Mouse (Mus musculus) thymus, adult 18-20 months (tissue): ENCODE data around the gene Golm1.
"Not testable (repeated sequence)": the region's sequence is repeated elsewhere in the genome, so short reads cannot be mapped to it uniquely, and the experiment has no call there.

ENCODE experiments used
- DNase-seq, 2 experiments: peaks; one replicate each; pipeline ENCODE4 v3.0.0; 2022; ENCODE audit warnings: mixed read lengths in 2 of 2

The Golm1 gene

GRCm38 (mm10) chr13:59642818-59643217 lies 32.8 kb downstream of the Golm1 start:
- no peak for DNase-seq

DNA sequence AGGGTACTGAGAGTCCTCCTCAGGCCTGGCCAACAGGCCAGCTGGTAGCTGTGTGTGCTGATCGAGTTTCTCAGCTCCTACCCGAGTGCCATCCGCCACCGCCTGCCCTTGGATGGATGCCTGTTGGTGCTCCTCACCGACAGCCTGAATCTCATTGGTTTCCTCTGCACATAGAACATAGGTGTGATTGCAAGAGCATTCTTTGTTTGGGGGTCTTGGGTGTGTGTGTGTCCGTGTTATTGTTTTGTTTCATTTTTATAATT lies 35.5 kb downstream of the Golm1 start:
- DNase-seq: no peak

DNA sequence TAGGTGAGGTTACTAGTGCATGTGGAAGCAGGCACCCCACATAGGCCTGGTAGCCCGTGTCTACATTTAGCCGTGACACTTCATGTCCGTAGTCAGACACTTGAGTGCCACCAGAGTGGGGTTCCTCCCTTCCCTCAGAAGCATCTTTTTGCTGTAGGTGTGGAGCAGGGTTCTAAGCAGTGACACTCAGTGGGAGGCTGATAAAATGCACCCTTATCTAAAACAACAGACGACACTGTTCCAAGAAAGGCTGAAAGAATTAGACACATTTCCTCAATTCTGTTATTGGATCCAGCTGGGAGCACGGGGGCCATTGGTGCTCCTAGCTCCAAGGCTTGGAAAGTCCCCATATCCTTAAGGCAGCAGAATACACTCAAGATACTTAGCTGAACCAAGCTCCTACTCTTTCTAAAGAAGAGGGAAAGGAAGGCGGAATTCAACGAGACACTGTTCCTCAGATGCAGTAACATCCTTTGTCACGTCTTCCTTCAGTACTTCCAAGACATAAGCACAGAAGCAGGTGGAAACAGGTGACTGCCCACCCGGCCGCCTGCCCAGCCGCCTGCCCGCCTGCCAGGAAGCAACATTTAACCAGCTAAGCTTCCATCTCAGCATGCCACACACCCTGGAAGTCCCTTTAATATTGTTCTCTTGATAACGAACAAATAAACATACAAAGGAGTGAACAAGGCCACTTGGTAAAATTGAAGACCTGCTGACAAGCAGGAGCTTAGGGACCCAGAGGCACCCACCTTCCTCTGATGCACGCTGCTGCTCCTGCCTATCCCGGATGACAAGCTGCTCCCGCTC lies 36.0 kb downstream of the Golm1 start:
- no peak for DNase-seq

DNA sequence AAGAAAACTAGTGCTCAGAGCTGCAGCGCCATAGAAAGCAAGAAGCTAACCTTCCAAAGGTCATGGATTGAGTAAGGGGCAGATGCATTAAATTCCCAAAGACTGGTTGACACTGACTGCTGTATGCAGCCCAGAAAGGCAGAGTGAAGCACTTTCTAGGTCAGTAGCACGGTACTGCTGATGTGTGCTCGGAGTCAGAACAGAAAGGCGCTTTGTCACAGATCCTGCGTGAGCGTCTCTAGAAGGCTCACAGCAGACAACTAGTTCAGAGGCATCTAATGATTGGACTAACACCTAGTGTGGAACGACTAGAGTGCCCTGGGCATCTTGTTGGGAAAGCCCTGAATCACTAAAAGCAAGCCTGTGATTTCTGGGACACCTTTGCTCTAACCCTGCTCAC lies 37.8 kb downstream of the Golm1 start:
- no peak for DNase-seq

DNA sequence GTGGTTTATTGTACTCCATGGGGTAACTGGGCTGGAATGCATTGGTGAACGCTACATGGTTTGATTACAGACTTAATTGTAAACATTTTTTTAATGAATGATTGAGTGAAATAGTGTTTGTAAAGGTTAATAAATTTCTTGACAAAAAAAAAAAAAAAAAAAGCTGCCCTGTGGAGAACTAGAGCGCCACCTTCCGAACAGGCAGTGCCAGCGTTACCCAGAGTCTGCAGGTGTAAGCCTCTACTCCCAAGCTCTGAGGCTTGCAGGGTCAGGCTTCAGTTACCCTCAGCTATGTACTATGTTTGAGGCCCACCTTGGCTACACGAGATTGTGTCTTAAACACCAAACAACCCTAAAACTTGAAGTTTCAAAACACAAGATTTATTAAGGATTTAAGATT lies 41.0 kb downstream of the Golm1 start:
- no peak for DNase-seq

DNA sequence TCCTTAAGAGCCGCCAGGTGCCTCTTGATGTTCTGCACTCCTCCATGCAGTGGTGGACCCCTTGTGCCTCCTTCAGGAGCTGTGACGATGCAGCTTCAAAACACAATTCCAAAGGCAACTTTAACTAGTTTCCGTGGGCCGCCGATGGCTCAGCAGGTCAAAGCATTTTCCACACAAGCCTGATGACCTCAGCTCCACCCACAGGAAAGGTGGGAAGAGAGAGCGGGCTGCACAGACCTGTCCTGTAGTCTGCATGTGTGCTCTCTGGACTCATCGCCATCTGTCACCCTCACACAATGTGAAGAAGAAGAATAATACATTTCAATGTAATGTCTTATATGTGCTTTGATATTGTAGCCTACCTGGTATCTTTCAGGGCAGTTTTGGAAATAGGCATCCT lies 48.9 kb downstream of the Golm1 start:
- no peak for DNase-seq

DNA sequence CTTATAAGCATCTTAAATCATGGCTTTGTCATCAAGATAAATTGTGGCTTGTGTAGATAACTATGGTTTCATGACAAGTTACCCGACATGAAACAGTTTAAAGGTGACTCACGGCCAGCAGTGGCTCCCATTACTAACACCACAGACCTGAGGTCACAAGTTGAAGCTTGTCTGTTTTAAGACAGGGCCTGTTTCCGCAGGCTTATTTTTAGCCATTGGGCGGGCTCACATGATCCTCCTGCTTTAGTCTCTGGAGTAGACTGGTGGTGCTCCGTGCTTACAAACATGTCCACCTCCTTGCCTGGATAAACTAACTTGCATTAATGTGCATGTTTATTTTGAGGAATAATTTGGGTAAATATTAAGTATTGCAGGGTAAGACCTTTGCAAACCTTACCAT lies 50.7 kb downstream of the Golm1 start:
- no peak for DNase-seq

- no peak for DNase-seq
Observed at GRCm38 (mm10) chr13:59624389-59624788, 51.2 kb downstream of the Golm1 start.

- no peak for DNase-seq
Observed at GRCm38 (mm10) chr13:59621643-59622489, 53.7 kb downstream of the Golm1 start.

DNA sequence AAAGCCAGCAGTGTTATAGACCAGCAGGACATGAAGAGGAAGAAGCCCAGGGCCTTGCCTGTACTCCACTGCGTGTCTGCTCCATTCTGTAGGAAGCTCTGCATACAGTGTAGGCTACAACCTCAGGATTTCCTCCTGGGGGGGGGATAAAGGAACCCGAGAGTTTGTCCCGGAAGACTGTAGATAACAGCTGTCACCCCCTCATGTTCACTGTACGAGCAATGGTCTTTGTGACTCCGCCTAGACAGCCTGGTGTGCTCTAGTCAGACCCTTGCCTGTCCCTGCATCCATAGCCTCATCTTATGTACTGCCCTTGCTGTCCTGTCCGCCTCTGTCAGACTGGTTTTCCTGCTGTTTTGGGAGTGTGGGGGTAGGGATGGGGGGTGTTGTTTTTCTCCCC lies 57.1 kb downstream of the Golm1 start:
- no peak for DNase-seq

- no peak for DNase-seq
Observed at GRCm38 (mm10) chr13:59615554-59615953, 60.1 kb downstream of the Golm1 start.

DNA sequence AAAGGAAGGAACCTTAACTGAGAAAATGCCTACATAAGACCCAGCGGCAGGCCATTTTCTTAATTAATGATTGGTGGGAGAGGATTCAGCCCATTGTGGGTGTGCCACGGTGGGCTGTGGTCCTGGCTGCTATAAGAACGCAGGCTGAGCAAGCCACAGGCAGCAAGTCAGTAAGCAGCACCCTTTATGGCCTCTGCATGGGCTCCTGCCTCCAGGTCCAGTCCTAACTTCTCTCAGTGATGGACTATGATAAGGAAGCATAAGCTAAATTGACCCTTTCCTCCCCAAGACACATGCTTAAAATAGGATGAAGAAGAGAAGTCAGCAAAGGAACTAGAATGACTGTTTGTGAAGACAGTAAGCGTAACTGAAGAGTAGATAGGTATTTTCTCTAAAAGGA lies 60.5 kb downstream of the Golm1 start:
- DNase-seq: no peak

- no peak for DNase-seq
Observed at GRCm38 (mm10) chr13:59613868-59614267, 61.7 kb downstream of the Golm1 start.

DNA sequence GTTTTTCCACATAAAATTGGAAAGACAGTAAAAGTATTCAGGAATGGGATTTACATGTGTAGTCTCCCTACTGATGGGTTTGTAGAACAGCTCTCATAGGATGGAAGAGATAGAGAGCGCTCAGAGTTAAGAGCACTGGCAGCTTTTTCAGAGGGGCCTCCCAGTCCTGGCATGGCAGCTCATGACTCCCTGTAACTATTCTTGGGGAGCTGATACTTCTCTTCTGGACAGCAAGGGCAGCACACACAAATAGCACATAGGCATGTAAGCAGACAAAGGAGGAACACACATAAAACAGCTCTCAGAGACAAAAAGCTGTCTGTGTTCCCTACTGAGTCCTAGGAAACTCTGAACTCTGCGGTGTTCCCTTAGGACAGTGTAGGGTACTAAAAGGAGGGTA lies 65.2 kb downstream of the Golm1 start:
- DNase-seq: no peak

- no peak for DNase-seq
Observed at GRCm38 (mm10) chr13:59609885-59610284, 65.7 kb downstream of the Golm1 start.

DNA sequence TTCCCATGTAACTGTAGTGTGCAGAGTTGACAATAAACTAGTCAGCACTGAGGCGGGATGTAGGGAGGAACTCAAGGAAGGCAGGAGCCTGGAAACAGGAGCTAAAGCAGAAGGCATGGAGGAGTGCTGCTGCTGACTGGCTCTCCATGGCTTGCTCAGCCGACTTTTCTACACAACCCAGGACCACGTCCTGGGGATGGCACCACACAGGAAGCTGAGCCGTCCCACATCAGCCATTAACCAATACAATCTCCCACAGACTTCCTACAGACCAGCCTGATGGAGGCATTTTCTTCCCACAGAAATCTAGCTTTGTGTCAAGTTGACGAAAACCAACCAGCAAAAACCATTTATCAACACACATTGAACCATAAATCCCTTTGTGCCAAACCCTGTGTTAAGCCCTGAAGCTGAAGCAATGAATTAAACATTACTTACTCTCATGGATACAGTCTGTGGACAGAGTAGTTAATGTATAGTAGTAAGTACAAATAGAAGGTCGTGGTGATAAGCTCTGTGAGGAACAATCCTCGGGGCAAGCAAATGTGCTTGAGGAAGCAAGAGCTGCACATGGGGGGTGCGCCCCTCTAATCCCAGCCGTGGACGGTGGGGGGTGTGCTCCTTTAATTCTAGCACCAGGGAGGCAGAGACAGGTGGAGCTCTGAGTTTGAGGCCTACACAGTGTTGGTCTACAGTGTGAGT lies 70.2 kb downstream of the Golm1 start:
- DNase-seq: no peak

- DNase-seq: no peak
Observed at GRCm38 (mm10) chr13:59604511-59604910, 71.1 kb downstream of the Golm1 start.

- DNase-seq: no peak
Observed at GRCm38 (mm10) chr13:59603096-59603495, 72.5 kb downstream of the Golm1 start.

DNA sequence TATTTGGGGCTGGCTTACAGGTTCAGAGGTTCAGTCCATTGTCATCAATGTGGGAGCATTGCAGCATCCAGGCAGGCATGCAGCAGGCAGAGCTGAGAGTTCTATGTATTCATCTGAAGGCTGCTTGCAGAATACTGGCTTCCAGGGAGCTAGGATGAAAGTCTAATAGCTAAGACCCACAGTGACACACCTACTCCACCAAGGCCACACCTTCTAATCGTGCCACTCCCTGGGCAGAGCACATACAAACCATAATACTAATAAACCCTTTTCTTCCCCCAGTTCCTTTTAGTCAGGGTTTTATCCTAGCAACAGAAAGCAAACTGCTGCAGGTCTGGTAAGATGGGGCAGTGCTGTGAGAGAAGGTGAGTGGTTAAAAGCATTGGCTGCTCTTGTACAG lies 83.0 kb downstream of the Golm1 start:
- no peak for DNase-seq

DNA sequence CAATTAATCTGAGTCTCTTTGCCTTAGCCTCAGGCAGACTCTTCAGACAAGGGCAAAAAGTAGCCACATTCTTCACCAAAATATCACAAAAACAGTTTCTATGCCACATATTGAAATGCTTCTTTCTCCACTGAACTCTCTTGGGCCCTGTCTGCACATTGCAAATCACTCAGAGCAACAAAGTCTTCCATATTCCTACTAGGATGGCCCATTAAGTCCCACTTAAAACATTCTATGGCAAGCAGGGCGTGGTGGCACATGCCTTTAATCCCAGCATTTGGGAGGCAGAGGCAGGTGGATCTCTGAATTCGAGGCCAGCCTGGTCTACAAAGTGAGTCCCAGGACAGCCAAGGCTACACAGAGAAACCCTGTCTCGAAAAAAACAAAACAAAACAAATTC lies 83.6 kb downstream of the Golm1 start:
- not testable (repeated sequence) for DNase-seq

DNA sequence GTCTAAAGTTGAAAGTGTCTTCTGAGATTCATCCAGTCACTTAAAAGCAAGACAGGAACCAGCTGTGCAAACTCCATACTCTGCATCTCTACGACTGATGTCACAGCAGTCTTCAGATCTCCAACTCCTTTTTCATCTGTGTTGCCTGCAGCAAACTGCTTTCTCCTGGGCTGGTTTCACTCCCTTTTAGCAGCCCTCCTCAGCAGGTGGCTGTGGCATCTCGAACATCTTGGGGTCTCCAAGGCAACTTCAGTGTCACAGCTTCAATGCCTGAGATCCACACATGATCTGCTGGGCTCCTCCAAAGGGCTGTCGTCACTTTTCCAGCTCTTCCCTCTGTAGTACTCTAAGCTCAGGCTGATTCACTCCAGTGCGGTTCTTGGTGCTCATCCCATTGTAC lies 84.9 kb downstream of the Golm1 start:
- DNase-seq: peak in 1 of 2 experiments; percentile 23

DNA sequence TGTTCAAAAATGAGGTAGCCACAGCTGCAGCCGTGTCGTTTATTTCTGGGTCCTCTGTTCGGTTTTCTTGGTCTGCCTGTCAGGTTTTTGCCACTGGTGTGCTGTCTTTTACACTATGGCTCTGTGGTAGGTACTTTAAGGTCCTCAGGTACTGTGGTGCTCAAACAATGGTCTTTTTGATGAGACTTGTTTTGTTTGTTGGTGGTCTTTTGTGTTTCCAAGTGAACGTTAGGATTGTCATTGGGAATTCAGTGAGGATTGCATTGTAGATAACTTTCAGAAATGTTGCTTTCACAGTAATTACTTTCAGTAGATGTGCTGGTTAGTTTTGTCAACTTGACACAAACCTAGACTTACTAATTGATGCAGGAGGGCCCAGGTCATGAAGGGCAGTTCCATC lies 85.9 kb downstream of the Golm1 start:
- no peak for DNase-seq

GRCm38 (mm10) chr13:59587201-59587600 lies 88.4 kb downstream of the Golm1 start:
- no peak for DNase-seq

DNA sequence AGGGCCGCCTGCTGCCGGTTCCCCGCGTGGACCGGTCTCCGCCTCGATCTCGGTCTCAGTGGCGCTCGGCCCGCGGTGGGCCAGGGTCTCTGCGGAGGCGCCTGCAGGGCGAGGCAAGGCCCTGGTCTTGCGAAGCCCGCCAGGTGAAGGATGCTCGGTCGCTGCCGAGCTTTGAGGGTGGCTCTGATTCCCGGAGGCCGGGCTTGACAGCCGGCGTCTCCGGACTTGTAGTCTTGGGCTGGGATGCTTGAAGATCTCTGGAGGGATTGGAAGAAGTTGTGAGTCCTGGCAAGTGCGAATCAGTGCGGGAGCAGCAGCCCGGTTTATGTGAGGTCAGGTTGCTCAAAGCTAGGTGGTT lies 90.0 kb downstream of the Golm1 start:
- DNase-seq: peak in 1 of 2 experiments; percentile 52
